Mouse (Mus musculus): ENCODE results near the gene Prr5l.
A peak's percentile ranks its signal among the peaks of the same experiment; 100 is the strongest.
"Not testable (repeated sequence)": the region's sequence is repeated elsewhere in the genome, so short reads cannot be mapped to it uniquely, and the experiment has no call there.

Prr5l gene

DNA sequence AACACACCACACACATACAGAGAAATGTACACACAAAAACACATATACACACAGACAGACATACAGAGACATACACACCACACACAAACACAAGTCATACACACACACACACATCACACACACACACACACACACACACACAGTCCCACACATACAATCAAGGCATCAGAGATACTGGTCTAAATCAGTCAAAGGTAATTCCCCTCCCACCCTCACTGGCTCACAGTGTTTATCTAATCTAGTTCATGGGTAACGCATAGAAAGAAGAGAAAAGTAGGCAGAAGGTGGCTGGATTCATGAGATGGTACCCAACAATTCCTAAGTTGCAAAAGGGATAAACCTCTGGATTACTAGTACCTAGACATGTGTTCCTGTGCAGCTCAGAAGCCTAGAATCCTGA, 120.9 kb downstream of the Prr5l start:
- no peak for DNase-seq

DNA sequence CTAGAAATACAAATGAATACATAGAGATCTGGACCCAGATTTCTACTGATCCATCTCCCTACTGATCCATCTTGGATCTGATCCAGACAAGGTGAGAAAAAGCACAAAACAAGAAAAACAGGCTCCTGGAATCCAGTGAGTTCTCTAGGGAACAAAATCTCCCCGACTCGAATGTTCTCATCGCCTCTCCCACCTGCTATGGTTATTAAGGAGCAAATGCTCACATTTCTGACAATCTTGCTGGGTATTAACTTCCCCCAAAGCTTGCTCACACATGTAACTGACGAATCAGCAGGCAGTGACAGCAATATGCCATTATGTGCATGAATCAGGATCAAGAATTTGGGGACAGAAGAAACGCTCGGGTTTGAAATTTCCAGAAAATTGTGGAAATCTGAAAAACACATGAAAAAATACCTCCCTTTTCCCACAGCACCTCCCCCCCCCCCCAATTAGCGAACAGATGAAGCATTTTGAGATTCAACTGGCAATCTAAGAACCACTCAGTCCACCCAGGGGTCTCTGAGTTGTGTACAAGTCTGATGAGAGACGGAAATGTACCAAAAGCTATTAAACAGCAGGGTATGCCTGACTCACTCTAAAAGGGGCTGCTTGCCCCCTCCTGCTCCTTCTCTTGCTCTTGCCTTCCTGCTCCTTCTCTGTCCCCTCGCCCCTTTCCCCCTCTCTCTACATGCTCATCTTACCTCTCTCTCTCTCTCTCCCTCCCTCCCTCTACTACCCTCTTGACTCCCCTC, 123.1 kb downstream of the Prr5l start:
- no peak for DNase-seq

DNA sequence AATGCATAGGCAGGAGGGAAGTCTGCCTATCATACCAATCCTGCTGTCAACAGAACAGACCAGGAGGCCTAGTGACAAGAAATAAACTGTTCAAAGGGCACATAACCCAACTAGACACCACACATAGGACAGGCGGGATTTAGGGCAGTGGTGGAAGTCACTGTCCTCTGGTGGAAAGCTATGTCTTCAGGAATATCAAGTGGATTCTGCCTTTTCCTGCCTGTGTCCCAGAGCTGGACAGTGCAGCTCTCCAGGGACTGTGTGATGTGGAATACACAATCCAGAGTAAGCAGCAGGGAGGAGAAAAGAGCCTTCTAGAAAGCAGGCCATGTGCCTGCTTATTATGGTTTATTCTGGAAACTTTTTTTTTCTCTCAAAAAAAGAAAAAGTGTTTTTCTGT, 125.0 kb downstream of the Prr5l start:
- DNase-seq, result no peak

DNA sequence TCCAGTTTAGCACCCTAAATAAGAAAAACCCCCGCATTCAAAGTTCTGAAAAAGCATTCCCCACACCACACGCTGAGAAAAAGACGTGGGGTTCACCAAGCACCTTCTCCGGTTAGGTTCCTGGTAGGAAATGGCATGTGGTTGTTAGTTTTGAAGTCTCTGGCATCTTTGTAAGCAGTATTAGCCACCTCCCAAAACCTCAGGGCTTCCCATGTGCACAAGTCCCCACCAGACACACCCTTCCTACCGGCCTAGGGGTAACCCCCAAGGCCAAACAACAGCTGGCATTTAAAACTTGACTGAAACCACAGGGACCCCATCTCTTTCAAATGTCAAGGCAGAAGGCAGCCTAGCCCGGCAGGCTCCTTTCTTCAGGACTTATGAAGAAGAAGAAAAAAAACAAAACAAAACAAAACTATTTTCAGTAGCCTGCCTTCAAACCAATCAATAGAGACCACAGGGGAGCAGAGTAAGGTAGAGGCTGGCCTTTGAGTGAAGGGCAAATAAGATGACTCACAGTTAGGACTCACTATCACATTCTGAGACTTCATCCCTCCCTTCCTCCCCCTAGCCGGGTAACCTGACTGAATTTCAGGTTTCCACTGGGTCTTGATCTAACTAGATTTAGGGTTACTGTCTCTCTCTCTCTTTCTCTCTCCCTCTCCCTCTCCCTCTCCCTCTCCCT, 126.6 kb downstream of the Prr5l start:
- DNase-seq, result no peak

DNA sequence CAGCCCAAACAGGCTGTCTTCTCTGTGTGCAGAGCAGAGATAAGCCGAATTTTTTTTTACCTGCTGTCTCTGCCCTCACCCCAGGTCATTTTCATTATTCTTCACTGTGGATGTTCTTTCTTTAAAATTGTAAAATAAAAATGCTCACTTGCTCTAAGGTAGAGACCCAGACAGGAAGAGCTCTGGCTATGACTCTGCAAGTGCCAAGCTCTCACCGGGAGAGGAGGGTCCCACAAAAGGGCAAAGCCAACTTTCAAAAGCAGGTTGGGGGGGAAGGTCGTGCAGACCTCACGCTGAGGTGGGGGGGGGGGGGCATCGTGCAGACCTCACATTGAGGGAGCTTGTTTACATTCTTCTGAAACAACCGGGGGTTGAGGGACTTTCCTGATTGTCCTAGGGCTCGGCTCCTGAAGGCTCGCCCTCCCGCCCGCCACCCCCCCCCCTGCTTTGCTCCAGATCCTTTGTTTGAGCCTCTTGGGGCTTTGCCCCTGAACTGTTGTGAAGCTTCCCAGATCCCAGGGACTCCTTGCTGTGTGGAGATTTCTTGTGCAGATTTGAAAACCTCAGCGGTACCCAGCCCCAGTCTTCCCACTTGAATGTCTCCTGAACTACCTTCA, 127.8 kb downstream of the Prr5l start:
- no peak for DNase-seq

DNA sequence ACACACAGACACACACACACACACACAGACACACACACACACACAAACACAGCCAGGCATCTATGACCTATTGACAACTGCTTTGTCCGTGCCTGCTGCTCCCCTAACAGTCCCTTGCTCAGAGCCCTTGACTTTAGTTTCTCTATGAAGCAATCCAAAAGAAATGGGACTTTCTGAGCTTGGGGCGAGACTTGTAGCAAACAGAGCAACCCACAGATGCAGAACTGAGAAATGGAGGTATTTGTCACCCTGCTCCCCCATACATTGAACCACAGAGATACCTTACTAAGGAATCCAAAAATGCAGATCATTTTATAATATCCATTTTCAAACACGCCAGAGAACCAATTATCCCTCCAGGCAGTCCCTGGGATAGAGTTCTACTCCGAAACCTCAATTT, 128.4 kb downstream of the Prr5l start:
- DNase-seq, result no peak

DNA sequence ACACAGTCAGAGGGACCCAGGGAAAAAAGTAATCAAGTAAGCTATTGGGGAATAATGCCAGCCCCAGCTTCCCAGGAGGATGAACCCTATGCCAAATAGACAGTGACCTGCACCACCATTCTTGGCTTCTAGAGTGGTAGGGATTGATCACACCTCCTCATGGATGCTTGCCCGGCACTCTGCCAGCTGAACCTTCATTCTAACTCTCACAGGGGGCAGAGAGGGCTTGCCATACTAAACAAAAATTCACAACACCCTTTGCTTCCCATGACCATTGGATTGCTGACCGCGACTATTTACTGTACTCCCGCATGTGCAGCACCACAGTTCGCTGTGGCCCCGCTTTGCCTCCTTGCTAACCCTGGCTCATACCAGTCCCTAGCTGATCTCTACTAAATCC, 129.8 kb downstream of the Prr5l start:
- no peak for DNase-seq

DNA sequence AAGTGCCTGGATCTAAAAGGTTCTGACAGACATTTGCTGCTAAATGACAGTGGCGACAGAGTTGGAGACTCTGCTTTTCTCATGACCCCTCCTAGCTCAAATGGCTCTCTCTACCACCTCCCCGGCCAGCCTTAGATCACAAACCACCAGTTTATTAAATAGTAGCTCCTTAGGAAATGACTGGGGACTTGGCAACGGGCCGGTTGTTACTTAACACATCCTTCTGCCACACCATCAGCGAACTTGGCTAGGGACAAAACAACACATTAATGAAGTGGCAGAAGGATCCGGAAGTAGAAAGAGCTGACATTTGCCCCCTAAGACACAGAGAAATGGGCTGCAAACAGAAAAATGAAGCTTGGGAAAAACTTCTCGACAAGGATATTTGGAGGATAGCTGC, 130.4 kb downstream of the Prr5l start:
- peak; percentile 80 for DNase-seq

DNA sequence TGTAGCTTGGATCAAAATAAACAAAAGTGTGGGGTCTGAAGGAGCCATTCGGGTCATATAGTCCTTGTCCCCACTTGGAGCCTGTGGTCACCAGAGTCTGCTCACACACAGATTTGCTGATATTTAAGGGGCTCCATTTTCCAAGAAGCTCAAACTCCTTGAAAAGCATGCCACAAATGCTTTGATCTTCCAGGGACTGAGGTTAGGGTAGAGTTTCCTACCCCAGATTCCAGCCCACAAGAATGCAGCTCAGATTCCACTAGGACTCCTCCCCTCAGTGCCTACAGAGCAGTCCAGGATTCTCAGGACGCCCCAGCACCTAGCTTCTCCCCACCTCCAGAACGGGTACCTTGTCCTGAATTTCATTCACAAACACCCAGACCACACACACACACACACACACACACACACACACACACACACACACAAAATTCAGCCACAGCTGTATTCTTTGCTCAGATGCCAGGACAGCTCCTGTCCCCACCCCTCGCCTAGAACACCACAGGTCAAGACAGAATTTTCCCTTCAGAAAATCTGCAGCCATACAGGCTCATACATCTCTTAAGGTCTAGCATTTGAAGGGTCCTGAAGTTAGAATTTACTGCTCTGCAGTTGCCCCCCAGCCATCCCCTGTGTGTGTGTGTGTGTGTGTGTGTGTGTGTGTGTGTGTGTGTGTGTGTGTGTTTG, 131.4 kb downstream of the Prr5l start:
- DNase-seq, result no peak

DNA sequence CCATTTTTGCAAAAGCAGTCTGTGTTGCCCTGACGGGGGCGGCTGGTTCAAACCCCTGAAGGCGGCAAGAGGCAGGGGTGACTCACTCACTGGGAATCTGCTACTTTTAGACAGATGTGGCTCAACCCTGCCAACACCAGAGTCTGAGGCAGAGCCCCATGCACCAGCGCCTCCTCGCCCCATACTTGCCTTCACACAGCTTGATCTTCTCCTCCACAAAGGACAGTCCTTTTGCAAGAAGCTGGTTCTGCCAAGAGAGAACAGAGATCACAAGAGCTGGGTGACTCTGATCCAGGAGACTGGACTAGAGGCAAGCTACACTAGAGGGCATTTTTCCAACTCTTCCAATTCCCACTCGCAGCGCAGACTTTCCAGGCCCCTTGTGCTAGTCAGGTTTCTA, 136.3 kb downstream of the Prr5l start:
- DNase-seq, result no peak

DNA sequence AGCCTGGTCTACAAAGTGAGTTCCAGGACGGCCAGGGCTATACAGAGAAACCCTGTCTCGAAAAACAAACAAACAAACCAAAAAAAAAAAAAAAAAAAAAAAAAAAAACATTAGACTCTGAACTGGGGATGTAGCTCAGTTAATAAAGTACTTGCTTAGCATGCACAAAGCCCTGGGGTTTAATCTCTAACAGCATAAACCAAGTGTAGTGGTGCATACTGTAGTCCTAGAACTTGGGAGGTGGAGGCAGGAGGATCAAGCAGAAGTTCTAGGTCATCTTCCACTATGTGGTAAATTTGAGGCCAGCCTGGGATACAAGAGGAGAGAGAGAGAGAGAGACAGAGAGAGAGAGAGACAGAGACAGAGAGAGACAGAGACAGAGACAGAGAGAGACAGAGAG, 137.2 kb downstream of the Prr5l start:
- not testable (repeated sequence) for DNase-seq

DNA sequence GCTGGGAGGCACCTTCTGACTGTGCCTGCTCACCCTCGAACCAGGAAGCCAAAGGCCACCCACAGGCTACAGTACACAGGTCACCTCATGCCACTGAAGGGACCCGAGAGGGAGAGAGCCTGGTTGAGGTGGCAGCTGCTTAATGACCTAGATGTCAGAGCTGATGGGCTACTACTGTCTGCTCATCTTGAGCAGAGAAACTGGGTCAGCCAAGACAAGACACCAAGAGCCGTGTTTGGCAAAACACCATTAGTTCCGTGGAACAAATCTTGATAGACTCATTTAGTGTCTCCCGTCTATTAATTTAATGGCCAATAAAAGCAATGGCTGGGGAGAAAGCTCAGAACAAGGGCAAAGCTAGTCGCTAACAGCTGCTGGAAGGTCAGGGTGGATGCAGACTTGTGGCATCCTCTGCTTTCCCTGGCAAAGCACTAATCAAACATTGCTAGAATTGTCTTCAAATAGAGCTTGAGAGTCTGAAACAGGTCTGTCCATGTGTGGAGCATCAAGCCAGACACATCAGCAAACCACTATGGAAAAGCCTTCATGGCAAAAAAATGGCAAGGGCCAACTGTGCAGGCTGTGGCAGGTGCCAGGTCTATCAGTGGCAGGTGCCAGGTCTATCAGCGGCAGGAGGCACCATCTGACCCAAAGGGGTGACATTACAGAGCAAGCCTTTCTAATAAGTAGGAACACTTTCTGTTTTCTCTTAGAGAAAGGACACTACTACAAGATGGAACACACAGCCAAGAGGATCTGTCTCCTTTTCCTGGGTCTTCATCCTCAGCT, 140.6 kb downstream of the Prr5l start:
- no peak for DNase-seq

DNA sequence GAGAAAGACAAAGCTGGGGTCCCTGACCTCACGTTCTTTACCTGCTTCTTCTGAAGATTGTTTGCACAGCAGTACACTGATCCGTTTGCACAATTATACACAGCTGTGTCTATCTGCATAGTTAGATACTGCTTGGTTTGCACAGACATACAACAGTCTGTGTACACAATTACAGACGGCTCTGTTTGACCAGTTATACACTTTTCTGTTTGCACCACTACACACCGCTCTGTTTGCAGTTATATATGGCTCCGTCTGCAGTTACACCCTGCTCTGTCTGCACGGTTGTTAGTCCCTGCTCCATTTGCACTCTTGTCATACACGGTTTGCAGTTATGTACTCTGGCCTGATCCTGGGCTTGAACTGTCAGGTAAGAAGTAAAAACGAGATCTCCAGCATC, 141.2 kb downstream of the Prr5l start:
- DNase-seq, result no peak

DNA sequence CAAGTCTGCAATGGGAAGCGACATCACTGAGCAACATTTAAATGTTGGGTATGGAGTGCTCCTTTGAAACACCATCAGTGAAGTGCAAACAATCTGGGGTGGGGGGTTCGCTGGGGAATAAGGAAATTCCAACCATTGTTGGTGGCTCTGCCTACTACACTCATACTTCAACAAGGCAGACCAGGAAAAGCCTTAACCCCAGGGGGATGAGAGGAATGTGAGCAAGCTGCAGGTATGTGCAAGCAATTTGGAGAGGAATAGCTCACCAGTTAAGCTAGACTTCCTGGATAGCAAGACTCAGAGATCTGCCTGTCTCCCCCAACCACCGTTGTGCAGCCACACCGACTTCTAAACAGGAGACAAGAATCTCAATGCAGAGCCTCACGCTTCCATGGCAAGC, 142.9 kb downstream of the Prr5l start:
- DNase-seq, result no peak

DNA sequence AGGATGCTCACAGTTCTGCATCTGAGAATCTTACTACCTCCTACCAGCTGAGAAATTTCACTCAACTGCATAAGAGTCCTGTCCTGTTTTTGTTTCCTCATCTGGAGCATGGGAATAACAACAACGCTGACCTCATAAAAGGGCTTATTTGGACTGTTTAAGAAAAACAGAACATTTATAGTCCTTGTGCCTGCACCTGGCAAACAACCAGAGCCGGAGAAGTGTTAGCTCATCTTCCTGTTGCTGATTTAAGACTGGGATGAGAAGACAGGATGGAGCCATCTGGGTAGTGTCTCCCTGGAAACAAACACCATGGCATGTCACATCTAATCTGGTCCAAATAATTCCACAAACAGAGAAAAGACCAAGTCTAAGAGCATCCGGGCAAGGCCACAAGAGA, 149.3 kb downstream of the Prr5l start:
- peak; percentile 76 for DNase-seq

DNA sequence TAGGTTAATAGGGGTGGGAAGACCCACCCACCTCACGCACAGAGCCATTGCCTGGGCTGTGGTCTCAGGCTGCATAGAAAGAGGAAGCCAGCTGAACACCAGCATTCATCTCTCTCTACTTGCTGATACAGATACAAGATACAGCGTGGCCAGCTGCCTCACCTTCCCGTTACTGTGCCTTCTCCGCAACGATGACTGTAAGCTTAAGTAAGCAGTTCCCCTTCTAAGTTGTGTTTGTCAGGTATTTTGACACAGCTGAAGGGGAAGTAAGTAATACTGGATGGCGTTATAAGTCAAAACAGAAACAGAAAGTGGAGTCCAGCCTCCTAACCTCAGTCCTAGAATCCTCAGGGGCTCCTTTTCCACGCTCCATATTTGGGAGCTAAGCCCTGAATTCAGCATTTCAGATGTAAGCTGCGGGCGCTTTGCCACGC, 150.0 kb downstream of the Prr5l start:
- no peak for DNase-seq

DNA sequence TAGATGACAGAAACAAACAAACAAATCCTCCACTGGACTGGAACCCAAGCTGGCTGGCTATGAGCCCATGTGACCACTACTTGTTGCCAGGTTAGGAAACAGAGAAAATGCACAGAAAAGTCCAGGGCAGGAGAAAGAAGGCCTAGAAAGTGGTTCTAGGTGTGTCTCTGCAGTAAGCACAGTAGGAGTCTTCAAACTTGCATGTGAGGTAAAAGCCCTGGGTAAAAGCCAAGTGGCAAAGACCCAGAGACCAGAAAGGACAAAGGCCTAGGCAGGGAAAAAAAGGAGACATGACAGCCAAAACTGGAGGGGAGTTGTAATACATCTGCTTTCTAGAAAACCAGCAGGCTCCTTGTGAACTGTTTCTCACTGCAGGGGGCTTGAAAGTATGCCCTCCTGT, 151.9 kb downstream of the Prr5l start:
- DNase-seq, result peak; percentile 45

DNA sequence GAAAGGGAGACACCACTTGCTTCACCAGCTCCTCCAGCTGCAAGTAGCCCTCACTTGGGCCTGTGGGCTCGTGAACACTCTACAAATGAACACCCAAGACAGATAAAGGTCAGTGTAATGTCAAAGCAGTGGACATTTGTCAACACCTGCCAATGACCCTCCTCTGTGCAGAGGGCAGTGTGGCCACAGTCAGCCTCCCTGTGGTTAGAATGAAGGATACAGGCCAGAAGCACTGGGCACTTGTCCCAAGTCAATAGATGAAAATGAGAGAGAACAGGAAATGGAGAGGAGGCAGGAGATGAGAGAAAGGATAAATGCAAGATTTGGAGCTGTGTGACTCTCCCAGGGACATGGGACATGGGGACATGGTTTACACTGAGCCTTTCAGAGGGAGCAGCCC, 153.4 kb downstream of the Prr5l start:
- DNase-seq, result no peak

DNA sequence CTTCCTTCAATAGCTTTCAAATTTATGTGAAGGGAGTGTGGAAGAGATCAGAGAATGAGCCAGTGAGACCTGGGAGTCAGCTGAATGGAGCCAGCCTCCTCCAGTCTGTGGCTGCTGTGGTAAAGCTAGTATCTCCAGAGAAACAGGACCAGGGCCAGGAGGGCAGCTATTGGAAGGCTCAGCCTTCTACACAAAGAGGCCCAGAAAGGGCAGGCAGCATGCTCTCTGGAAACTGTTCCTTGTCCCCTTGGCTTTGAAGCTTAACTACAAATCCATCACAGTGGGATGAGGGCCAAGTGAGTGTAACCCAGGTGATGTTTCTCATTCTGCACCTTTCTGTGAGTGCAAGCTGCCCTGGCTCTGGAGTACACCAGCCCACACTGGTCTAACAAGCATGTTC, 155.0 kb downstream of the Prr5l start:
- DNase-seq, result no peak

DNA sequence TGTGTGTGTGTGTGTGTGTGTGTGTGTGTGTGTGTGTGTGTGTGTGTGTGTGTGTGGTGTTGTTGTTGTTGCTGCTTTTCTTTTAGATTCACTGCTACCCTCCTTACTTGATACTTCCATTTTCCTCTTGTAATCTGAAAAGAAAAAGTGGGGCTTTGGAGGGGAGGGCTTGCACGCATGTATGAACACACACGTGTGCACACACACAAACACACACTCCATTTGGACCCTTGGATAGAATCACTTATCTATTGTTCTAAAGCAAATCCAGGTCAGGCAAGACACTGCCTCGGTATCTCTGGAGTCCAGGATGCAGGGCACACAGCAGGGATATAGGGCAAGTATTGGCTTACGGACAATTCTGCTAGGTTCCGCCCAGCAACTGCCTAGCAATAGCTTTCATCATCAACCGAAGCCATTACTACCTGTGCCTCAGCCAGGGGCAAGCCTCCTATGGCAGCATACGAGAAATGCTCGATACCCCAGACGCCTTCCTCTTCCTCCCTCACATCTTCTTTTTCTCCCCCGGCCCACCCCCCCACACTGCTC, 159.4 kb downstream of the Prr5l start:
- DNase-seq, result no peak

DNA sequence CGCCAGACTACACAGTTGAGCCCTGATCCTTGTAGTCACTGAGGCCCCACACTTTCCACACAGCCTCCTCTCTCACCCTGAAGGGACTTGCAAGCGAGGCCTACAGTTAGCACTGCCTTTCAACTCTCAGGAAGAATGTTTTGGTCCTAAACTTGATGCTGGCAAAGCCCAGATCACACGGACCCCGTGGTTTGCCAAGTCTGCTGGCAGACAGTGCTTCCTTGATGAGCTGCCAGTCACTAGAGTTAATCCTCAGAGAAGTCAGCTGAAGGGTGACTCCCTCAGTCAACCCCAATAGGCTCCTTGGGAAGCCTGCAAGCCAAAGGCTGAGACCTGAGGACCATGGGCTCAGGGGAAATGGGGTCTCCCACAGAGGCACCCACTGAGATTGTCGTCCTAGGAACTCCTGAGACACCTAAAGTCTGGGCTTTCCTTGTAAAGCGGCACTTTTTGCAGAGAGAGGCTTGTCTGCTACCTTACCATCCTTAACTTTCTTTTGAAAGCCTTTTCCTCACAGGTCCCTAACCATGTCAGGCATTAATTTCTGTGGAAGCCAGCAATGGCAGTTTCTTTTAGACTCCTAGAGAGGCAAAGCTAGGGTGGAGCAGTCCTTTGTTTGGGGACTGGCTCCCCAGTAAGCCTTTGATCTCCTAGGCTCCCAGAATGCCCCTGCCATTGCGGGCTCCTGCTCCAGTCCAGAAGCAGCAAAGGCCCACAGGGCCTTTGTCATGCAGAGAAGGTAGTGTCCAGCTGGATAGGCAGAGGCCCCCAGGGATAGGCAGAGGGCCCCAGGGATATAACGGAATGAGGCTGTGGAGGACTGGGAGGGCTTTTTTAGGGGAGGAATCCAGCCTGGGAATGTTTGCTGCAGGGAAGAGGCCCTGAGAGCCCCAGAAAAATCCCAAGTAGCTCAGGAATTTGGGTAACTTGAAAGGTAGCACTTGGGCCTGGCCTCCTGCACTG, 160.2 kb downstream of the Prr5l start:
- no peak for DNase-seq

Data from kidney, postnatal 10 days (tissue).